Mouse (Mus musculus) CH12.LX (cell line): ENCODE results near the gene Gpr3. TPM values are rescaled to one million over a fixed set of nuclear protein-coding genes. Genes with fewer than 3 reads are reported as not detected.

Experiments
- DNase-seq: peaks from one replicate; pipeline ENCODE4 v3.0.0-alpha.2; 2013; ENCODE audit errors: extremely low read depth
- H3K27ac ChIP-seq: 2 replicates; pipeline ENCODE4 v1.5.1; 2012; ENCODE audit warnings: low read depth, mild to moderate bottlenecking, control low read depth, moderate library complexity; ENCODE audit not compliant: insufficient read depth
- H3K27me3 ChIP-seq: replicated peaks from 2 replicates; pipeline ENCODE3; 2012; ENCODE audit warnings: inconsistent platforms
- H3K36me3 ChIP-seq, 2 experiments: replicated peaks in 1 of 2; 2 replicates each; pipeline versions ENCODE3 to v1.6.1; 2012; ENCODE audit warnings: inconsistent platforms in 1 of 2, low read length in 1 of 2, mild to moderate bottlenecking in 1 of 2, mixed read lengths in 1 of 2, moderate library complexity in 1 of 2; ENCODE audit not compliant: control insufficient read depth in 1 of 2, insufficient read depth in 1 of 2
- H3K4me1 ChIP-seq, 2 experiments: 2 replicates each; pipeline ENCODE4 v1.6.1; 2012; ENCODE audit warnings: inconsistent platforms in 1 of 2, moderate library complexity in 1 of 2; ENCODE audit not compliant: insufficient read depth in 2 of 2, control insufficient read depth in 1 of 2
- H3K4me2 ChIP-seq: 2 replicates; pipeline ENCODE4 v1.6.1; 2012; ENCODE audit warnings: low read depth, mild to moderate bottlenecking, control low read depth; ENCODE audit not compliant: poor library complexity, insufficient read depth, severe bottlenecking
- H3K4me3 ChIP-seq, 3 experiments: fragments of 150-350 bp in 1 of 3; sonication (generic) in 1 of 3; replicated peaks in 1 of 3; 2 replicates each; pipeline versions ENCODE3 to v1.5.1; 2011 to 2012; ENCODE audit warnings: low read depth in 2 of 3, low read length in 2 of 3, mild to moderate bottlenecking in 2 of 3, moderate library complexity in 2 of 3, control low read depth in 1 of 3, improper control_type of control experiment in 1 of 3, inconsistent platforms in 1 of 3, mixed read lengths in 1 of 3; ENCODE audit not compliant: poor library complexity in 1 of 3
- H3K79me2 ChIP-seq: replicated peaks from 2 replicates; pipeline ENCODE4 v1.6.1; 2012; ENCODE audit warnings: mild to moderate bottlenecking, moderate library complexity; ENCODE audit not compliant: control insufficient read depth, poor library complexity, insufficient read depth, severe bottlenecking; ENCODE audit errors: extremely low read depth
- H3K9ac ChIP-seq: 2 replicates; pipeline ENCODE4 v1.6.1; 2012; ENCODE audit warnings: low read depth, mild to moderate bottlenecking, control low read depth, moderate library complexity; ENCODE audit not compliant: insufficient read depth
- H3K9me3 ChIP-seq: replicated peaks from 2 replicates; pipeline ENCODE3; 2012; ENCODE audit warnings: low read length, inconsistent platforms, mixed read lengths
- BHLHE40 ChIP-seq: IDR thresholded peaks from 2 replicates; pipeline ENCODE4 v1.6.1; 2011; ENCODE audit warnings: mild to moderate bottlenecking, low read depth, low read length, improper control_type of control experiment
- CHD2 ChIP-seq: IDR thresholded peaks from 2 replicates; pipeline ENCODE4 v1.6.1; 2011; ENCODE audit warnings: low read length, improper control_type of control experiment
- E2F4 ChIP-seq: IDR thresholded peaks from 2 replicates; pipeline ENCODE4 v1.6.1; 2011; ENCODE audit warnings: low read depth, low read length, improper control_type of control experiment; ENCODE audit not compliant: insufficient replicate concordance
- EP300 ChIP-seq: IDR thresholded peaks from 2 replicates; pipeline ENCODE4 v1.6.1; 2011; ENCODE audit warnings: low read length, improper control_type of control experiment
- GABPA ChIP-seq: IDR thresholded peaks from 2 replicates; pipeline ENCODE4 v1.6.1; 2012; ENCODE audit warnings: low read depth, low read length, improper control_type of control experiment, inconsistent platforms; ENCODE audit not compliant: insufficient replicate concordance
- JUN ChIP-seq: IDR thresholded peaks from 2 replicates; pipeline ENCODE4 v1.6.1; 2011; ENCODE audit warnings: low read depth, mild to moderate bottlenecking, low read length, improper control_type of control experiment, moderate library complexity; ENCODE audit not compliant: insufficient read depth
- KAT2A ChIP-seq: IDR thresholded peaks from 2 replicates; pipeline ENCODE4 v1.6.1; 2012; ENCODE audit warnings: low read length, improper control_type of control experiment, inconsistent platforms; ENCODE audit not compliant: insufficient replicate concordance
- MAFK ChIP-seq: IDR thresholded peaks from 2 replicates; pipeline ENCODE4 v1.6.1; 2011; ENCODE audit warnings: low read length, improper control_type of control experiment; ENCODE audit not compliant: insufficient replicate concordance
- MEF2A ChIP-seq: IDR thresholded peaks from 2 replicates; pipeline ENCODE4 v1.6.1; 2014; ENCODE audit warnings: low read depth, mild to moderate bottlenecking, inconsistent platforms, low read length, improper control_type of control experiment, borderline replicate concordance
- MXI1 ChIP-seq: IDR thresholded peaks from 2 replicates; pipeline ENCODE4 v1.6.1; 2011; ENCODE audit warnings: mild to moderate bottlenecking, low read depth, low read length, improper control_type of control experiment
- NELFE ChIP-seq: IDR thresholded peaks from 2 replicates; pipeline ENCODE4 v1.6.1; 2011; ENCODE audit warnings: low read depth, low read length, improper control_type of control experiment
- PAX5 ChIP-seq: IDR thresholded peaks from 2 replicates; pipeline ENCODE4 v1.6.1; 2012; ENCODE audit warnings: low read length, inconsistent platforms, mixed read lengths
- TCF12 ChIP-seq: IDR thresholded peaks from 2 replicates; pipeline ENCODE4 v1.6.1; 2014; ENCODE audit warnings: low read depth, mild to moderate bottlenecking, inconsistent platforms, low read length, improper control_type of control experiment
- UBTF ChIP-seq: IDR thresholded peaks from 2 replicates; pipeline ENCODE4 v1.6.1; 2012; ENCODE audit warnings: low read depth, mild to moderate bottlenecking, inconsistent platforms, low read length, improper control_type of control experiment, moderate library complexity
- USF1 ChIP-seq: IDR thresholded peaks from 2 replicates; pipeline ENCODE4 v1.6.1; 2014; ENCODE audit warnings: low read depth, mild to moderate bottlenecking, inconsistent platforms, low read length, improper control_type of control experiment
- USF2 ChIP-seq: conservative IDR thresholded peaks from 2 replicates; pipeline ENCODE4 v1.6.1; 2011; ENCODE audit warnings: low read depth, low read length, improper control_type of control experiment
- ZC3H11A ChIP-seq: IDR thresholded peaks from 2 replicates; pipeline ENCODE4 v1.6.1; 2012; ENCODE audit warnings: low read depth, mild to moderate bottlenecking, inconsistent platforms, low read length, improper control_type of control experiment
- dilution Hi-C: fragments of 300-500 bp; cut with MboI; formaldehyde crosslinking; loops from 2 replicates; pipeline ENCODE4 v1.14.3; 2020; ENCODE audit warnings: low sequenced_read_pairs; ENCODE audit not compliant: extremely low pct_unique_long_range_greater_than_20kb, extremely low pct_ligation_motif_present
- in situ Hi-C: fragments of 300-500 bp; cut with MboI; formaldehyde crosslinking; loops from 3 replicates; pipeline ENCODE4 v1.14.3; 2019; ENCODE audit warnings: low sequenced_read_pairs, low pct_ligation_motif_present, low pct_unique_long_range_greater_than_20kb, mixed read lengths
- polyA plus RNA-seq: library from polyadenylated mRNA; unstranded; fragments of >175 nt; gene quantifications from 2 replicates; pipeline ENCODE4 v1.2.1, GENCODE M21; 2012; ENCODE audit warnings: low read depth; ENCODE audit not compliant: insufficient read length
- total RNA-seq, 2 experiments: library from RNA; depleted of rRNA; stranded (reverse); fragments of 300-350 nt in 1 of 2; fragments of >200 nt in 1 of 2; gene quantifications; 2 replicates each; pipeline ENCODE4 v1.2.3; 2012 to 2014

Gene Gpr3
- total and polyA plus RNA-seq, 3 experiments: 0.11 to 0.13 TPM; not detected in 1

- no peak for DNase-seq
- H3K4me2 ChIP-seq: no peak overlapping the region
- H3K79me2 ChIP-seq: no peaks in the 10 kb centered on the region
- in situ Hi-C loops (no loop called here), dilution Hi-C loops (no loop called here)
- no peak overlapping the region for H3K4me3 ChIP-seq
- H3K36me3 ChIP-seq: no peaks in the 10 kb centered on the region
- peaks cover 3% of the 10 kb centered on the region in 2 experiments; a peak in 2 of 4 replicates for H3K4me1 ChIP-seq
- TF ChIP-seq USF2 (no peak), BHLHE40 (no peak), GABPA (no peak), NELFE (no peak), KAT2A (no peak), PAX5 (no peak), JUN (no peak), MXI1 (no peak)
- H3K9ac ChIP-seq: no peak overlapping the region
- H3K9me3 ChIP-seq: peaks cover 2% of the 10 kb centered on the region
- H3K27me3 ChIP-seq: peaks cover 49% of the 10 kb centered on the region
- no peak overlapping the region for H3K27ac ChIP-seq
Measured at GRCm38 (mm10) chr4:133226073-133226472, 13.7 kb upstream of the Gpr3 start.

- H3K4me3 ChIP-seq: no peak overlapping the region
- peaks cover 3% of the 10 kb centered on the region in 2 experiments; a peak in 2 of 4 replicates for H3K4me1 ChIP-seq
- no peak overlapping the region for H3K27ac ChIP-seq
- peaks cover 2% of the 10 kb centered on the region for H3K9me3 ChIP-seq
- H3K36me3 ChIP-seq: no peaks in the 10 kb centered on the region
- H3K9ac ChIP-seq: no peak overlapping the region
- no peak overlapping the region for H3K4me2 ChIP-seq
- in situ Hi-C loops (no loop called here), dilution Hi-C loops (no loop called here)
- DNase-seq: no peak
- H3K27me3 ChIP-seq: peaks cover 63% of the 10 kb centered on the region
- H3K79me2 ChIP-seq: no peaks in the 10 kb centered on the region
- TF ChIP-seq UBTF (no peak), ZC3H11A (no peak), MEF2A (no peak), TCF12 (no peak), MAFK (no peak), JUN (no peak), CHD2 (no peak), USF1 (no peak)
Measured at GRCm38 (mm10) chr4:133223875-133224274, 11.5 kb upstream of the Gpr3 start.

- no peak overlapping the region for H3K27ac ChIP-seq
- no peak overlapping the region for H3K9ac ChIP-seq
- no peaks in the 10 kb centered on the region for H3K79me2 ChIP-seq
- no peaks in the 10 kb centered on the region for H3K36me3 ChIP-seq
- in situ Hi-C loops (no loop called here), dilution Hi-C loops (no loop called here)
- no peak overlapping the region for H3K4me2 ChIP-seq
- peaks cover 4 to 14% of the 10 kb centered on the region in 2 experiments for H3K4me1 ChIP-seq
- H3K4me3 ChIP-seq: no peak overlapping the region
- H3K27me3 ChIP-seq: peaks cover 65% of the 10 kb centered on the region
- no peak for DNase-seq
- H3K9me3 ChIP-seq: no peaks in the 10 kb centered on the region
- TF ChIP-seq MAFK (no peak), TCF12 (no peak), EP300 (no peak), E2F4 (no peak)
Measured at GRCm38 (mm10) chr4:133221701-133222100, 9.4 kb upstream of the Gpr3 start.
